Mouse (Mus musculus): ENCODE measurements around the gene Kcnh7. TPM values are rescaled to one million over a fixed set of nuclear protein-coding genes. Genes with fewer than 3 reads are reported as not detected.

The Kcnh7 gene
- polyA plus RNA-seq, 1 experiment: not detected

DNA sequence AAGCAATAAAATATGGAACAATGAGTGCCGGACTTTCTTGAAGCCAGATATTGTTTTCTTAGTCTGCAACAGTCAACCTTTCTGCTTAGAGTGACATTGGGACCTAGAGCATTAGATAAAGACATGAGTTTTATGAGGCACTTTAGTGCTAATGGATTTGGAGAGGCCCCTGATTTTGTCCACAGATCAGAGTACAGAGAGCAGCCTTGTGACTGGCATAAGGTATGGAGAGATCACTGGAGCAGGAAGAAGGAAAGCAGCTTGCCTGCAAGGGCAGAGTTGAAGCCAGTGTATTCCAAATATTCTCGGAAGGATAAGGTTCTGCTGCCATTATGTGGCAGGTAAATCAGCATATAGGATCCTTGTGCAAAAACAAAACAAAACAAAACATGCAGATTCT, 93.6 kb downstream of the Kcnh7 start:
- Histone ChIP-seq H3K27me3 (ENCODE audit: control insufficient read depth, insufficient read depth, low read length, poor library complexity, severe bottlenecking) (no peaks in the 10 kb centered on the region), H3K9me3 (replicated peaks; ENCODE audit: control insufficient read depth, insufficient read depth, low read length, poor library complexity, severe bottlenecking) (no peaks in the 10 kb centered on the region), H3K27ac (ENCODE audit: insufficient read depth, low read length) (no peak overlapping the region), H3K4me3 (ENCODE audit: low read depth, low read length) (no peak overlapping the region), H3K36me3 (ENCODE audit: control insufficient read depth, insufficient read depth, low read length, poor library complexity, severe bottlenecking) (no peaks in the 10 kb centered on the region), H3K9ac (ENCODE audit: low read depth, poor library complexity, severe bottlenecking) (no peak overlapping the region), H3K4me1 (ENCODE audit: control insufficient read depth, insufficient read depth, low read length) (no peaks in the 10 kb centered on the region)
- TF ChIP-seq EP300 (IDR thresholded peaks at IDR 0.05; ENCODE audit: insufficient read depth, low read depth, low read length) (no peak), POLR2A (IDR thresholded peaks at IDR 0.05; ENCODE audit: insufficient read depth, low read length) (no peak), CTCF (IDR thresholded peaks at IDR 0.05; ENCODE audit: low read depth, low read length) (no peak)

- Histone ChIP-seq H3K4me3 (ENCODE audit: low read depth, low read length) (no peak overlapping the region), H3K27ac (ENCODE audit: insufficient read depth, low read length) (no peak overlapping the region), H3K36me3 (ENCODE audit: control insufficient read depth, insufficient read depth, low read length, poor library complexity, severe bottlenecking) (no peaks in the 10 kb centered on the region), H3K4me1 (ENCODE audit: control insufficient read depth, insufficient read depth, low read length) (no peaks in the 10 kb centered on the region), H3K9ac (ENCODE audit: low read depth, poor library complexity, severe bottlenecking) (no peak overlapping the region), H3K9me3 (replicated peaks; ENCODE audit: control insufficient read depth, insufficient read depth, low read length, poor library complexity, severe bottlenecking) (no peaks in the 10 kb centered on the region), H3K27me3 (ENCODE audit: control insufficient read depth, insufficient read depth, low read length, poor library complexity, severe bottlenecking) (no peaks in the 10 kb centered on the region)
- TF ChIP-seq CTCF (IDR thresholded peaks at IDR 0.05; ENCODE audit: low read depth, low read length) (no peak), EP300 (IDR thresholded peaks at IDR 0.05; ENCODE audit: insufficient read depth, low read depth, low read length) (no peak), POLR2A (IDR thresholded peaks at IDR 0.05; ENCODE audit: insufficient read depth, low read length) (no peak)
These were observed 125.7 kb downstream of the Kcnh7 start for GRCm38 (mm10) chr2:63058386-63058785.

DNA sequence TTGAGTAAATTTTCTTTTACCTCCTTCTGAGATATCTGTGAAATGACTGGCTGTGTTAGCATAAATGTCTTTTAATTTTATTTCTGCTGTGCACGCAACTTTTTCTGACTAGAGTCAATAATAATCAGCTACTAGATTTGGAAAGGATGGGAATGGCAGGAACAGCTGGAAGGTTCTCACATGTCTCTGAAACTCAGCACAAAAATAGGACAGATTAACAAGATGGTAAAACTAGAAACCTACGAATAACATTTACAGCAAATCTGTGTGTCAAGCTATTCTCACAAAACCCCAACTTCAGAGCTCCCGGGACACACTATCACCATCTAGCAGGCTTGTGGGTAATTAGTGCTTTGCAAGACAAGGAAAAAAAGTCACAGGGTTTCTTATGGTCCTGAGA, 134.2 kb downstream of the Kcnh7 start:
- no peaks in the 10 kb centered on the region for H3K4me1 ChIP-seq (ENCODE audit: control insufficient read depth, insufficient read depth, low read length)
- no peaks in the 10 kb centered on the region for H3K36me3 ChIP-seq (ENCODE audit: control insufficient read depth, insufficient read depth, low read length, poor library complexity, severe bottlenecking)
- no peak overlapping the region for H3K9ac ChIP-seq (ENCODE audit: low read depth, poor library complexity, severe bottlenecking)
- H3K27ac ChIP-seq (ENCODE audit: insufficient read depth, low read length): no peak overlapping the region
- no peak overlapping the region for H3K4me3 ChIP-seq (ENCODE audit: low read depth, low read length)
- no peaks in the 10 kb centered on the region for H3K9me3 ChIP-seq (replicated peaks; ENCODE audit: control insufficient read depth, insufficient read depth, low read length, poor library complexity, severe bottlenecking)
- TF ChIP-seq POLR2A (IDR thresholded peaks at IDR 0.05; ENCODE audit: insufficient read depth, low read length): no peak
- no peak for TF ChIP-seq CTCF (IDR thresholded peaks at IDR 0.05; ENCODE audit: low read depth, low read length)
- TF ChIP-seq EP300 (IDR thresholded peaks at IDR 0.05; ENCODE audit: insufficient read depth, low read depth, low read length): no peak
- H3K27me3 ChIP-seq (ENCODE audit: control insufficient read depth, insufficient read depth, low read length, poor library complexity, severe bottlenecking): no peaks in the 10 kb centered on the region

GRCm38 (mm10) chr2:63039718-63040117, 144.4 kb downstream of the Kcnh7 start:
- TF ChIP-seq POLR2A (IDR thresholded peaks at IDR 0.05; ENCODE audit: insufficient read depth, low read length) (no peak), CTCF (IDR thresholded peaks at IDR 0.05; ENCODE audit: low read depth, low read length) (no peak), EP300 (IDR thresholded peaks at IDR 0.05; ENCODE audit: insufficient read depth, low read depth, low read length) (no peak)
- Histone ChIP-seq H3K36me3 (ENCODE audit: control insufficient read depth, insufficient read depth, low read length, poor library complexity, severe bottlenecking) (no peaks in the 10 kb centered on the region), H3K9ac (ENCODE audit: low read depth, poor library complexity, severe bottlenecking) (no peak overlapping the region), H3K27me3 (ENCODE audit: control insufficient read depth, insufficient read depth, low read length, poor library complexity, severe bottlenecking) (no peaks in the 10 kb centered on the region), H3K27ac (ENCODE audit: insufficient read depth, low read length) (no peak overlapping the region), H3K9me3 (replicated peaks; ENCODE audit: control insufficient read depth, insufficient read depth, low read length, poor library complexity, severe bottlenecking) (no peaks in the 10 kb centered on the region), H3K4me1 (ENCODE audit: control insufficient read depth, insufficient read depth, low read length) (no peaks in the 10 kb centered on the region), H3K4me3 (ENCODE audit: low read depth, low read length) (no peak overlapping the region)

- no peak for TF ChIP-seq EP300 (IDR thresholded peaks at IDR 0.05; ENCODE audit: insufficient read depth, low read depth, low read length)
- TF ChIP-seq POLR2A (IDR thresholded peaks at IDR 0.05; ENCODE audit: insufficient read depth, low read length): no peak
- TF ChIP-seq CTCF (IDR thresholded peaks at IDR 0.05; ENCODE audit: low read depth, low read length): no peak
- Histone ChIP-seq H3K4me1 (ENCODE audit: control insufficient read depth, insufficient read depth, low read length) (no peaks in the 10 kb centered on the region), H3K36me3 (ENCODE audit: control insufficient read depth, insufficient read depth, low read length, poor library complexity, severe bottlenecking) (no peaks in the 10 kb centered on the region), H3K9me3 (replicated peaks; ENCODE audit: control insufficient read depth, insufficient read depth, low read length, poor library complexity, severe bottlenecking) (no peaks in the 10 kb centered on the region), H3K4me3 (ENCODE audit: low read depth, low read length) (no peak overlapping the region), H3K9ac (ENCODE audit: low read depth, poor library complexity, severe bottlenecking) (no peak overlapping the region), H3K27ac (ENCODE audit: insufficient read depth, low read length) (no peak overlapping the region), H3K27me3 (ENCODE audit: control insufficient read depth, insufficient read depth, low read length, poor library complexity, severe bottlenecking) (no peaks in the 10 kb centered on the region)
These were observed 169.2 kb downstream of the Kcnh7 start for GRCm38 (mm10) chr2:63014909-63015308.

- no peaks in the 10 kb centered on the region for H3K27me3 ChIP-seq (ENCODE audit: control insufficient read depth, insufficient read depth, low read length, poor library complexity, severe bottlenecking)
- no peaks in the 10 kb centered on the region for H3K4me1 ChIP-seq (ENCODE audit: control insufficient read depth, insufficient read depth, low read length)
- no peak overlapping the region for H3K27ac ChIP-seq (ENCODE audit: insufficient read depth, low read length)
- no peak overlapping the region for H3K9ac ChIP-seq (ENCODE audit: low read depth, poor library complexity, severe bottlenecking)
- H3K36me3 ChIP-seq (ENCODE audit: control insufficient read depth, insufficient read depth, low read length, poor library complexity, severe bottlenecking): no peaks in the 10 kb centered on the region
- H3K9me3 ChIP-seq (replicated peaks; ENCODE audit: control insufficient read depth, insufficient read depth, low read length, poor library complexity, severe bottlenecking): no peaks in the 10 kb centered on the region
- no peak for TF ChIP-seq CTCF (IDR thresholded peaks at IDR 0.05; ENCODE audit: low read depth, low read length)
- TF ChIP-seq EP300 (IDR thresholded peaks at IDR 0.05; ENCODE audit: insufficient read depth, low read depth, low read length): no peak
- TF ChIP-seq POLR2A (IDR thresholded peaks at IDR 0.05; ENCODE audit: insufficient read depth, low read length): no peak
- H3K4me3 ChIP-seq (ENCODE audit: low read depth, low read length): no peak overlapping the region
These were observed 174.9 kb downstream of the Kcnh7 start for GRCm38 (mm10) chr2:63009141-63009540.
